Mouse (Mus musculus): ENCODE data around the gene Gm4847.

Gm4847 gene

GRCm38 (mm10) chr1:166647593-166647992, at the start of gene Gm4847:
Gene Gm4847 (minus strand): TSS chr1:166647693.
- DNase-seq (ENCODE audit: low spot score), result no peak

GRCm38 (mm10) chr1:166681745-166682144, 34.3 kb upstream of the Gm4847 start, which contains the start of gene Fmo9:
Gene Fmo9 (minus strand): TSS chr1:166681845.
- no peak for DNase-seq (ENCODE audit: low spot score)

- DNase-seq (ENCODE audit: low spot score), result no peak
Measured at GRCm38 (mm10) chr1:166669264-166669663, 21.8 kb upstream of the Gm4847 start.

- DNase-seq (ENCODE audit: low spot score), result no peak
Measured at GRCm38 (mm10) chr1:166660800-166661199, 13.3 kb upstream of the Gm4847 start.

Measured in lung, postnatal 25 days (tissue).